Mouse (Mus musculus) limb, embryonic 11.5 days (tissue): ENCODE measurements around the gene Caml. TPM values are rescaled to one million over a fixed set of nuclear protein-coding genes. Genes with fewer than 3 reads are reported as not detected.
A peak's percentile ranks its signal among the peaks of the same experiment; 100 is the strongest.
"Not testable (repeated sequence)": the region's sequence is repeated elsewhere in the genome, so short reads cannot be mapped to it uniquely, and the experiment has no call there.

ENCODE experiments used
- ATAC-seq: fragments of 200-750 bp; cut with Nextera tagmentation; 2 replicates; pipeline ENCODE4 v1.8.0; 2017; ENCODE audit warnings: low read depth; ENCODE audit not compliant: insufficient number of reproducible peaks, low FRiP score, low TSS enrichment
- DNase-seq: peaks from one replicate; pipeline ENCODE4 v3.0.0-alpha.2; 2015; ENCODE audit warnings: low spot score
- H3K27ac ChIP-seq: fragments of 300-500 bp; sonication (generic); replicated peaks from 2 replicates; pipeline ENCODE4 v1.5.1; 2014; ENCODE audit warnings: low read depth, mild to moderate bottlenecking, low read length
- H3K27me3 ChIP-seq: fragments of 300-500 bp; sonication (generic); 2 replicates; pipeline ENCODE4 v1.6.1; 2014; ENCODE audit warnings: mild to moderate bottlenecking, low read length, mixed read lengths; ENCODE audit not compliant: control insufficient read depth, insufficient read depth
- H3K36me3 ChIP-seq: fragments of 300-500 bp; sonication (generic); 2 replicates; pipeline ENCODE4 v1.6.1; 2014; ENCODE audit warnings: mild to moderate bottlenecking, low read length, moderate library complexity, mixed read lengths; ENCODE audit not compliant: control insufficient read depth, insufficient read depth
- H3K4me1 ChIP-seq: fragments of 300-500 bp; sonication (generic); 2 replicates; pipeline ENCODE4 v1.6.1; 2014; ENCODE audit warnings: low read length, mixed read lengths; ENCODE audit not compliant: control insufficient read depth, insufficient read depth
- H3K4me2 ChIP-seq: fragments of 300-500 bp; sonication (generic); 2 replicates; pipeline ENCODE4 v1.6.1; 2014; ENCODE audit warnings: low read depth, mild to moderate bottlenecking, moderate library complexity; ENCODE audit not compliant: severe bottlenecking
- H3K4me3 ChIP-seq: fragments of 300-500 bp; sonication (generic); 2 replicates; pipeline ENCODE4 v1.5.1; 2014; ENCODE audit warnings: low read depth, low read length
- H3K9ac ChIP-seq: fragments of 300-500 bp; sonication (generic); 2 replicates; pipeline ENCODE4 v1.6.1; 2014; ENCODE audit warnings: mild to moderate bottlenecking, low read length
- H3K9me3 ChIP-seq: fragments of 300-500 bp; sonication (generic); 2 replicates; pipeline ENCODE4 v1.6.1; 2016; ENCODE audit warnings: low read length; ENCODE audit not compliant: control insufficient read depth
- WGBS: fragments of 180-500 bp; shearing (Covaris S2); extraction: QIAGEN DNeasy Blood & Tissue Kit; methylation state at CpG from one replicate; pipeline ENCODE4 v1.1.7; 2014; 5-methylcytosine and 5-hydroxymethylcytosine counted together
- polyA plus RNA-seq: library from polyadenylated mRNA; unstranded; fragments of >200 nt; fragmentation: Nextera tagmentation; extraction: Ambion mirVana; gene quantifications from 2 replicates; pipeline ENCODE4 v1.2.1, GENCODE M21; 2014

Caml gene
- polyA plus RNA-seq, 1 experiment from 2014 or later: 56.3 TPM

DNA sequence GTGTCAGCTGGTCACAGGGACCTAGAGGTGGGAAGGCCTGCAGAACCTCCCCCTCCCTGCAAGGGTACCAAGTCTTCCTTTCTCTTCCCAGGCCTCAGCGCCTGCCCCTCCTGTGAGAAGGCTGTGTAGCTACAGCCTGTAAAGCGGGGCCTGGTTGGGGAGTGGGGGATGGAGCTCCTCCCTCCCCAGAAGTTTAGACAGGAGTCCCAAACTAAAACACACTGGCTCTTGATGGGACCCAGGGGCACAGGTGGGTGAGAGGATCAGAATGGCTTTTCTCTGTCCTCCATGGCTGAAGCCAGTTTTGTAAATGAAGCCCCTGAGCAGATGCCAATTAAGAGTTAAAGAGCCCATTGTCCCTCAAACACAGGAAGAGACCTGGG is 15.2 kb upstream of the Caml start:
- no peak for DNase-seq
- H3K27ac ChIP-seq: no peak overlapping the region
- H3K4me2 ChIP-seq: no peak overlapping the region
- H3K4me3 ChIP-seq: no peak overlapping the region
- H3K9me3 ChIP-seq: no peaks in the 10 kb centered on the region
- ATAC-seq: no peak
- peaks cover 9% of the 10 kb centered on the region for H3K36me3 ChIP-seq
- H3K4me1 ChIP-seq: peaks cover 5% of the 10 kb centered on the region; the same call in 1 of the 2 replicates
- 88% methylated on average over 2 of the region's 2 CpGs for WGBS
- no peak overlapping the region for H3K9ac ChIP-seq
- H3K27me3 ChIP-seq: no peaks in the 10 kb centered on the region

DNA sequence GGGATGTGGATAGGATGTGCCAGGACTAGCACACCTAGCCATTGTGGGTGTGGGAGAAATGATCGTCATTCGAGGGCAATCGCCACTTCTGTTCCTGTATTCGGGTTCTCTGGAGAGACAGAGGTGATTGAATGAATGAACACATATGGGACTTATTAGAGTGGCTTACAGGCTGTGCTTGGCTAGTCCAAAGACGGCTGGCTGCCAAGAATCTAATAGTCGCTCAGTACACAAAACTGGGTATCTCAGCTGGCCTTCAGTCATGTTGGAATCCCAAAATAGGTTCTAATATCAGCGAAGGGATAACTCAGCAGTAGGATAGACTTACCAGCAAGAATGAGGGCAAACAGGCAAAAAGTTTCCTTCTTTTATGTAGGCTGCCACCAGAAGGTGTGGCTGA is 10.8 kb upstream of the Caml start:
- no peak overlapping the region for H3K4me3 ChIP-seq
- ATAC-seq (no peak), DNase-seq (peak; percentile 25)
- H3K9me3 ChIP-seq: no peaks in the 10 kb centered on the region
- H3K27ac ChIP-seq: no peak overlapping the region
- H3K4me1 ChIP-seq: peaks cover 5% of the 10 kb centered on the region; the same call in 1 of the 2 replicates
- no peak overlapping the region for H3K9ac ChIP-seq
- WGBS: 35% methylated on average over 7 of the region's 7 CpGs
- H3K27me3 ChIP-seq: no peaks in the 10 kb centered on the region
- no peak overlapping the region for H3K4me2 ChIP-seq
- peaks cover 6% of the 10 kb centered on the region for H3K36me3 ChIP-seq

DNA sequence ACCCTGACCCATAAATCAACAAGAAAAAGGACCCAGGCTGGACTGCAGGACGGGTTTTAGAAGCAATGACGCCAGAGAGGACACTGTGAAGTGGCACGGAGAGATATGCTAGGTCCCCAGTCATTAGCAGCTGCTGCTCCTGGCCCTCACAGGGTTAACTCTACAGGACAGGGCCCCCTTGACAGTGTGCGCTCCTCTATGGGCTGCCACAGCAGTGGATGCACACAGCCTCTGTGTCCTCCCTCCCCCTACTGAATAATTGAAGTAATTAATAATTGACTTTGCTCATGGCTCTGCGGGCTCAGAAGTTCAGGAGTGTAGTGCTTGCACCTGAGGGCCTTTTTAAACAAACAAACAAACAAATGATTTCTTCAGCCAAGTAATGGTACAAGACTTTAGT is 9.3 kb upstream of the Caml start:
- H3K27ac ChIP-seq: no peak overlapping the region
- WGBS: 51% methylated on average over 5 of the region's 5 CpGs
- H3K4me2 ChIP-seq: no peak overlapping the region
- H3K9ac ChIP-seq: no peak overlapping the region
- no peaks in the 10 kb centered on the region for H3K27me3 ChIP-seq
- no peak for ATAC-seq
- no peak for DNase-seq
- H3K36me3 ChIP-seq: peaks cover 6% of the 10 kb centered on the region
- no peak overlapping the region for H3K4me3 ChIP-seq
- no peaks in the 10 kb centered on the region for H3K9me3 ChIP-seq
- H3K4me1 ChIP-seq: peaks cover 5% of the 10 kb centered on the region; the same call in 1 of the 2 replicates

DNA sequence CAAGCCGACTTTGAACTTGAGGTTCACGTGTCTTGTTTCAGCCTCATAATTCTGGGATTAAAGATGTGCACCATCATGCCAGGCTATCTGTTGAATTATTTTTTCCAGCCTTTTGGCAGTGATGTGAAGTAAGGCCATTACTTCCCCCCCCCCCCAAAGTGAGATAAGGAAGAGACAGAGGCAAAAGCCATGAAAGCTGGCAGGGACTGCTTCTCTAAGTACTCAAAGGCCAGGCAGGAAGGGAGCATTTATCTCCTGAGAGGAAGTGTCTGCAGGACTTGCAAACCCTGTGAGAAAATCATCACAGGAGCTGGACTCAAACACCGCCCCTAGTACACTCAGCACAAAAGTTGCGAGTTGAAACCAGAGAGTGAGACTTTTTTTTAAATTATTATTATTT is 3.5 kb upstream of the Caml start:
- ATAC-seq (no peak), DNase-seq (no peak)
- no peak overlapping the region for H3K9ac ChIP-seq
- no peak overlapping the region for H3K27ac ChIP-seq
- H3K9me3 ChIP-seq: no peaks in the 10 kb centered on the region
- no peaks in the 10 kb centered on the region for H3K36me3 ChIP-seq
- no peaks in the 10 kb centered on the region for H3K27me3 ChIP-seq
- 96% methylated on average over 4 of the region's 4 CpGs for WGBS
- no peaks in the 10 kb centered on the region; the same call in 1 of the 2 replicates for H3K4me1 ChIP-seq
- H3K4me2 ChIP-seq: no peak overlapping the region
- H3K4me3 ChIP-seq: no peak overlapping the region

DNA sequence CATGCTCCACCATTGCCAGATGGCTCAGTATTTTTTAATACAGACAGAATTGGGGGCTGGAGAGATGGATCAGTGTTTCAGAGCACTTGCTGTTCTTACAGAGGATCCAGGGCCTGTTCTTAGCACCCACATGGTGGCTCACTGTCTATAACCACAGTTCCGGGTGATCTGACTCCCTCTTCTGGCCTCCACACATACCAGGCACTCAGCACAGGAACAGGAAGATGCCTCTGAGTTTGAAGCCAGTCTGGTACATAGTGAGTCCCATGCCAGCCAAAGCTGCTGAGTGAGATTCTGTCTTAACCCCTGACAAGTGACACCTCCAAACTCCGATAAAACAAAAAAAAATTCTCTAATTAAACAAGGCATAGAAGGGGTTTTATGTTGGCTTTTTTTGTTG is 2.5 kb upstream of the Caml start:
- Histone ChIP-seq H3K4me1 (no peaks in the 10 kb centered on the region; the same call in 1 of the 2 replicates), H3K4me2 (no peak overlapping the region), H3K9ac (no peak overlapping the region), H3K27ac (no peak overlapping the region), H3K4me3 (no peak overlapping the region), H3K36me3 (no peaks in the 10 kb centered on the region), H3K27me3 (no peaks in the 10 kb centered on the region), H3K9me3 (no peaks in the 10 kb centered on the region)
- no peak for DNase-seq
- no peak for ATAC-seq
- 83% methylated on average over 2 of the region's 2 CpGs for WGBS

DNA sequence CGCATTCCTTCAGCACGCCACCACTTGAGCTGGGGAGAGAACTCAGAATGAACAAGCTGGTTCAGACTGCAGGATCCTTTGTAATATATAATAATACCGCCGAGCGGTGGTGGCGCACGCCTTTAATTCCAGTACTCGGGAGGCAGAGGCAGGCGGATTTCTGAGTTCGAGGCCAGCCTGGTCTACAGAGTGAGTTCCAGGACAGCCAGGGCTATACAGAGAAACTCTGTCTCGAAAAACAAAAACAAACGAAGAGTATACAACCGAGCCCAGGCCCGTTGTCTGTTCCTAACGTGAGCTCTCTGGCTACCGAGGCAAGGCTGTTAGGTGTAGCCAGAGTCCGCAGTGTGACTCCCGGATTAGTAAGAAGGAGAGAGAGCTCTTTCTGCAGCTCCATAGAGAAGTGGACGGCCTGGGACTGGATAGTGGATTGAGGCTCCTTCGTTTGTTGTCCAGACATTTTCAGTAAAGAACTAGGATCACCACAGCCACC is 603 bp upstream of the Caml start:
- H3K27ac ChIP-seq, DNase-seq, H3K27me3 ChIP-seq, H3K36me3 ChIP-seq, H3K9me3 ChIP-seq, ATAC-seq, H3K4me1 ChIP-seq: not testable (repeated sequence)
- Histone ChIP-seq H3K9ac (peak overlapping the region; percentile 75), H3K4me2 (peak overlapping the region; percentile 72), H3K4me3 (peak overlapping the region; percentile 60)
- 24% methylated on average over 20 of the region's 20 CpGs for WGBS

DNA sequence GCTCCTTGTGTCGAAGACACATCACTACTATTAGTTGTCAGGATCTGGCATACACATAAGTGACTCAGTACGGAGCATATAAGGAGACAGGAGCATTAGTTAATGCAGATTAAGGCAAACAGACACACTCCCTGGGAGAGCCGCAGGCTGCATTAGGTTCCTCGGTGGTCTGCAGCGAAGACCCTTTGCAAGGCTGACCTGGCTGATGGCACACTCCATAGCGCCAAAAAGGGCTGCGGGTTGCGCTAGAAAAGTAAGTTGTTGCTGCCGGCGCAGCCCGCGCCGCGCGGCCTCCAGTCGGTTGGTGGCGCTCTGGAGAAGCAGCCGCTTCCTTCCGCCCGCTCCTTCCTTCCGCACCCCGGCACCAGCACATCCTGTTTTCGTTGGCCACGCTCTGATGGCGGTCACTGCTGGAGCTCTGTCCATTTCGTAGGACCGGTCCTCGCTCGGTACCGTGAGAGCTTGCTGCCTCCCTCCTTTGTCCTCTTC is 11.9 kb downstream of the Caml start, which contains the start of gene Ddx46:
Gene Ddx46 (plus strand): TSS at position 389 of the 489 bp plus-strand sequence.
- H3K27ac ChIP-seq: no peak within 1 kb of the TSS
- DNase-seq (peak; percentile 95), ATAC-seq (peak; percentile 75; the same call in 1 of the 2 replicates)
- no peaks in the 10 kb centered on the region for H3K27me3 ChIP-seq
- peaks cover 6% of the 10 kb centered on the region for H3K36me3 ChIP-seq
- H3K4me3 ChIP-seq: peak within 1 kb of the TSS; percentile 74
- peak within 1 kb of the TSS; percentile 76 for H3K4me2 ChIP-seq
- 7% methylated on average over 30 of the region's 30 CpGs for WGBS
- no peaks in the 10 kb centered on the region for H3K9me3 ChIP-seq
- peak within 1 kb of the TSS; percentile 73 for H3K9ac ChIP-seq
- peaks cover 2% of the 10 kb centered on the region; the same call in 1 of the 2 replicates for H3K4me1 ChIP-seq

DNA sequence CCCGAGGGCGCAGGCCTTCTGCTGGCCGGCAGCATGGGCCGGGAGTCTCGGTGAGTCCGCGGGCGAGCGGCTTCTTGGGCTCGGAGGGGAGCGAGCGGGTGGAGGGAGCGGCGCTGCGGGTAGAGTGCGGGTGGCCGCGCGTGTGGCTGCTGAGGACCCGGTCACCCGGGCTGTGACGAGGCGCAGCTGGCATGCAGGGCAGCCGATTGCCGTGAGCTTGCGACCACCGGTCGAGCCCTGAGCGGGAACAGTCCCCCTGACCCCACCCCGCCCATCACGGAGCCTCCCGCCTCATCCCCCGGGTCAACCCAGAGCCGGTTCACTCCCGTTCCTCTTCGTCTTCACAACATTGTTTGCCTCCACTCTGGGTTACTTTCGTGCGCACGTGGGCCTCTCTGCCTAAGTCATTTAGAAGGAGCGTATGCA is 12.4 kb downstream of the Caml start:
- no peaks in the 10 kb centered on the region for H3K9me3 ChIP-seq
- peaks cover 2% of the 10 kb centered on the region; the same call in 1 of the 2 replicates for H3K4me1 ChIP-seq
- no peaks in the 10 kb centered on the region for H3K27me3 ChIP-seq
- peak overlapping the region; percentile 73 for H3K9ac ChIP-seq
- peak overlapping the region; percentile 76 for H3K4me2 ChIP-seq
- ATAC-seq (no peak), DNase-seq (no peak)
- H3K27ac ChIP-seq: no peak overlapping the region
- WGBS: 0% methylated on average over 40 of the region's 40 CpGs
- H3K4me3 ChIP-seq: peak overlapping the region; percentile 74
- H3K36me3 ChIP-seq: peaks cover 7% of the 10 kb centered on the region
